Mouse (Mus musculus) lung, postnatal 0 days (tissue): ENCODE measurements around the gene Smim13.

Experiments used
- CTCF ChIP-seq: IDR thresholded peaks from 2 replicates; pipeline ENCODE4 v1.5.1; 2016; ENCODE audit warnings: antibody characterized with exemption, mild to moderate bottlenecking
- EP300 ChIP-seq: IDR thresholded peaks from 2 replicates; pipeline ENCODE4 v1.6.1; 2016; ENCODE audit warnings: antibody characterized with exemption, mild to moderate bottlenecking, control low read depth

- TF ChIP-seq EP300 = no peak
- TF ChIP-seq CTCF = no peak
These were observed 8.1 kb upstream of the Smim13 start for GRCm38 (mm10) chr13:41241557-41241956.
